Mouse (Mus musculus) adrenal gland, postnatal 14 days (tissue): Measurements from ENCODE around the gene Kcna1. TPM values are rescaled to one million over a fixed set of nuclear protein-coding genes. Genes with fewer than 3 reads are reported as not detected.

Experiments used
- DNase-seq: peaks from one replicate; pipeline ENCODE4 v3.0.0; 2021; ENCODE audit warnings: mixed read lengths
- total RNA-seq: library from RNA; stranded (reverse); gene quantifications from 2 replicates; pipeline ENCODE4 v1.2.3, GENCODE M21; 2021

The Kcna1 gene
- total RNA-seq, 1 experiment from 2014 or later: 2.8 TPM

- DNase-seq: no peak
These were observed 48.4 kb downstream of the Kcna1 start for GRCm38 (mm10) chr6:126597741-126598140.

- no peak for DNase-seq
These were observed 50.2 kb downstream of the Kcna1 start for GRCm38 (mm10) chr6:126595805-126596629.

GRCm38 (mm10) chr6:126595130-126595529 is 51.1 kb downstream of the Kcna1 start:
- no peak for DNase-seq

- no peak for DNase-seq
These were observed 51.8 kb downstream of the Kcna1 start for GRCm38 (mm10) chr6:126594365-126594764.

GRCm38 (mm10) chr6:126593336-126593735 is 52.8 kb downstream of the Kcna1 start:
- no peak for DNase-seq

Other genes starting within 250 kb of the Kcna1 start
- 7.0 and 9.7 TPM in 2 replicates for gene Kcna5, start 111.0 kb downstream of the Kcna1 start, total RNA-seq
- gene Kcna6, start 94.3 kb upstream of the Kcna1 start, total RNA-seq: 2.3 and 3.9 TPM in 2 replicates
- 336 and 351 TPM in 2 replicates for gene Ndufa9, start 202.8 kb upstream of the Kcna1 start, total RNA-seq
- gene Akap3, start 206.7 kb upstream of the Kcna1 start, total RNA-seq: not detected in 2 replicates